ENCODE assay signal across 8 mouse cellular contexts in genomic region chr12:81485311-81485710, GRCm38 (mm10). TPM values are rescaled to one million over a fixed set of nuclear protein-coding genes. Genes with fewer than 3 reads are reported as not detected.
A peak's percentile ranks its signal among the peaks of the same experiment; 100 is the strongest.
DNase-seq lines count a peak whose midpoint lies in the region; ATAC-seq and TF ChIP-seq lines count a peak whose summit lies in the region.

No protein-coding gene starts in this region.

- H3K36me3 ChIP-seq in spleen, adult 2 months (ENCODE audit: control insufficient read depth, insufficient read depth, low read length) = no peaks in the 10 kb centered on the region; the same call in 1 of the 2 replicates
- no peaks in the 10 kb centered on the region for H3K36me3 ChIP-seq in intestine, postnatal 0 days (ENCODE audit: control insufficient read depth, insufficient read depth)
- no peaks in the 10 kb centered on the region for H3K36me3 ChIP-seq in neural tube, embryonic 15.5 days

- H3K4me3 ChIP-seq in cerebellum, adult 2 months (replicated peaks; ENCODE audit: insufficient read depth, low read depth, low read length) = peak overlapping the region; percentile 82
- peak overlapping the region; percentile 92; the same call in 1 of the 2 replicates for H3K4me3 ChIP-seq in spleen, adult 2 months (ENCODE audit: extremely low read depth, insufficient read depth, insufficient read length)
- peak overlapping the region; percentile 79 for H3K4me3 ChIP-seq in intestine, postnatal 0 days (ENCODE audit: low read depth, low read length)
- peak overlapping the region; percentile 83 for H3K4me3 ChIP-seq in neural tube, embryonic 15.5 days (replicated peaks)

- H3K4me1 ChIP-seq in cerebellum, adult 2 months (ENCODE audit: control insufficient read depth, insufficient read depth, low read length) = no peaks in the 10 kb centered on the region
- H3K4me1 ChIP-seq in spleen, adult 2 months (ENCODE audit: control insufficient read depth, insufficient read depth, insufficient read length) = no peaks in the 10 kb centered on the region; the same call in 1 of the 2 replicates
- H3K4me1 ChIP-seq in intestine, postnatal 0 days (replicated peaks; ENCODE audit: control insufficient read depth, insufficient read depth, low read length) = no peaks in the 10 kb centered on the region
- H3K4me1 ChIP-seq in neural tube, embryonic 15.5 days = peaks cover 12% of the 10 kb centered on the region

- TF ChIP-seq CTCF in cerebellum, adult 2 months (IDR thresholded peaks at IDR 0.05; ENCODE audit: borderline replicate concordance, insufficient read depth, low read depth, low read length) = no peak
- TF ChIP-seq CTCF in spleen, adult 2 months (IDR thresholded peaks at IDR 0.05; ENCODE audit: extremely low read depth, insufficient read depth, insufficient read length, insufficient replicate concordance) = no peak
- TF ChIP-seq CTCF in intestine, postnatal 0 days (IDR thresholded peaks at IDR 0.05; ENCODE audit: low read depth) = no peak

- intact Hi-C loops in gastrocnemius, postnatal 14 days (cut with DNase I; ENCODE audit: low total_unique reads) = no loop called here

- ATAC-seq in intestine, postnatal 0 days = no peak
- ATAC-seq in neural tube, embryonic 15.5 days (ENCODE audit: low FRiP score) = peak; percentile 56

- H3K9ac ChIP-seq in intestine, postnatal 0 days (ENCODE audit: low read depth, low read length) = no peak overlapping the region
- H3K9ac ChIP-seq in neural tube, embryonic 15.5 days (replicated peaks) = peak overlapping the region; percentile 70

- WGBS in cerebellum, adult 2 months = 52% methylated on average over 6 of the region's 6 CpGs
- WGBS in spleen, adult 2 months = 58% methylated on average over 6 of the region's 6 CpGs
- WGBS in intestine, postnatal 0 days = 50% methylated on average over 6 of the region's 6 CpGs
- WGBS in neural tube, embryonic 15.5 days = 41% methylated on average over 6 of the region's 6 CpGs

- peak in 1 of 2 experiments; percentile 25 for DNase-seq in cerebellum, adult 2 months
- DNase-seq in cerebellum, adult 9-10 months = no peak
- DNase-seq in spleen, adult 2 months (ENCODE audit: low read depth in 1 of 2, low spot score in 2 of 2) = no peak
- no peak for DNase-seq in spleen, postnatal 36 days (ENCODE audit: low spot score in 2 of 2)
- no peak for DNase-seq in urinary bladder, postnatal 14 days (ENCODE audit: low spot score)
- DNase-seq in gastrocnemius, postnatal 14 days = no peak

- H3K9me3 ChIP-seq in intestine, postnatal 0 days (ENCODE audit: control insufficient read depth) = no peaks in the 10 kb centered on the region
- no peaks in the 10 kb centered on the region for H3K9me3 ChIP-seq in neural tube, embryonic 15.5 days (replicated peaks)

- peak overlapping the region; percentile 70 for H3K4me2 ChIP-seq in intestine, postnatal 0 days (replicated peaks; ENCODE audit: low read depth)
- H3K4me2 ChIP-seq in neural tube, embryonic 15.5 days = peak overlapping the region; percentile 66

- H3K27me3 ChIP-seq in cerebellum, adult 2 months (ENCODE audit: control insufficient read depth, insufficient read depth, low read length) = no peaks in the 10 kb centered on the region
- H3K27me3 ChIP-seq in spleen, adult 2 months (ENCODE audit: control insufficient read depth, insufficient read depth, low read length) = no peaks in the 10 kb centered on the region
- H3K27me3 ChIP-seq in intestine, postnatal 0 days (replicated peaks; ENCODE audit: control insufficient read depth, insufficient read depth, low read length) = no peaks in the 10 kb centered on the region
- no peaks in the 10 kb centered on the region for H3K27me3 ChIP-seq in neural tube, embryonic 15.5 days (replicated peaks)

- TF ChIP-seq POLR2A in cerebellum, adult 2 months (IDR thresholded peaks at IDR 0.05; ENCODE audit: borderline replicate concordance, insufficient read depth, low read length) = no peak
- TF ChIP-seq POLR2A in spleen, adult 2 months (IDR thresholded peaks at IDR 0.05; ENCODE audit: low read depth, low read length) = no peak

- H3K27ac ChIP-seq in cerebellum, adult 2 months (ENCODE audit: insufficient read depth, low read length) = no peak overlapping the region
- peak overlapping the region; percentile 100; the same call in 1 of the 2 replicates for H3K27ac ChIP-seq in spleen, adult 2 months (ENCODE audit: insufficient read depth, low read length)
- peak overlapping the region; percentile 94 for H3K27ac ChIP-seq in intestine, postnatal 0 days (ENCODE audit: low read depth, low read length)
- peak overlapping the region; percentile 97 for H3K27ac ChIP-seq in neural tube, embryonic 15.5 days (replicated peaks)

RNA-seq across cellular contexts. Expression of gene Cox16, which starts 0.4 kb away (rescaled TPM):
- polyA plus RNA-seq in cerebellum, adult 2 months (2012; rRNA removed) = 63.1 and 70.0 TPM in 2 replicates
- 47.6 and 54.1 TPM in 2 replicates for polyA plus RNA-seq in spleen, adult 2 months (2012; rRNA removed)
- 187 and 206 TPM in 2 replicates for polyA plus RNA-seq in intestine, postnatal 0 days (2015; fragmentation: Nextera tagmentation; extraction: Ambion mirVana)
- polyA plus RNA-seq in neural tube, embryonic 15.5 days (2015; fragmentation: Nextera tagmentation; extraction: Ambion mirVana) = 118 and 125 TPM in 2 replicates
- total RNA-seq in gastrocnemius, postnatal 14 days (2021) = 10 to 100 TPM; 79.1 to 82.2 TPM

RNA-seq across cellular contexts. Expression of gene Gm20498, which starts 47.4 kb away (rescaled TPM):
- 22.6 and 23.7 TPM in 2 replicates for polyA plus RNA-seq in cerebellum, adult 2 months (2012; rRNA removed)
- polyA plus RNA-seq in spleen, adult 2 months (2012; rRNA removed) = 4.7 and 7.5 TPM in 2 replicates
- 35.4 and 39.9 TPM in 2 replicates for polyA plus RNA-seq in intestine, postnatal 0 days (2015; fragmentation: Nextera tagmentation; extraction: Ambion mirVana)
- polyA plus RNA-seq in neural tube, embryonic 15.5 days (2015; fragmentation: Nextera tagmentation; extraction: Ambion mirVana) = 37.5 and 38.5 TPM in 2 replicates
- total RNA-seq in gastrocnemius, postnatal 14 days (2021) = 10 to 100 TPM; 32.6 to 33.6 TPM

RNA-seq across cellular contexts. Expression of gene Synj2bp, which starts 47.4 kb away (rescaled TPM):
- polyA plus RNA-seq in cerebellum, adult 2 months (2012; rRNA removed) = 28.5 and 30.3 TPM in 2 replicates
- 10.7 and 13.7 TPM in 2 replicates for polyA plus RNA-seq in spleen, adult 2 months (2012; rRNA removed)
- polyA plus RNA-seq in intestine, postnatal 0 days (2015; fragmentation: Nextera tagmentation; extraction: Ambion mirVana) = 37.1 and 41.8 TPM in 2 replicates
- polyA plus RNA-seq in neural tube, embryonic 15.5 days (2015; fragmentation: Nextera tagmentation; extraction: Ambion mirVana) = 38.4 and 43.9 TPM in 2 replicates
- 10 to 100 TPM; 26.1 to 26.2 TPM for total RNA-seq in gastrocnemius, postnatal 14 days (2021)
